Mouse (Mus musculus): Measurements from ENCODE around the gene Ang. TPM values are rescaled to one million over a fixed set of nuclear protein-coding genes. Genes with fewer than 3 reads are reported as not detected.

The Ang gene
- 4.4 and 7.2 TPM in 2 replicates for polyA plus RNA-seq (2011; ENCODE audit: insufficient read depth, insufficient read length, low replicate concordance, missing spikeins)

GRCm38 (mm10) chr14:51090921-51091900 is at the start of gene Ang, which contains the start of gene Rnase4:
TSS of gene Ang (plus strand) at chr14:51091150.
TSS of gene Rnase4 (plus strand) at chr14:51091077.
- Histone ChIP-seq H3K4me1 (ENCODE audit: control insufficient read depth, insufficient read depth, low read length) (peaks cover 3% of the 10 kb centered on the region; the same call in 1 of the 2 replicates), H3K27ac (ENCODE audit: control insufficient read depth, insufficient read depth, low read depth, low read length, poor library complexity) (peak within 1 kb of the TSS; percentile 92), H3K4me3 (replicated peaks; ENCODE audit: control insufficient read depth, low read depth, low read length) (peak within 1 kb of the TSS; percentile 75)
- TF ChIP-seq CTCF (IDR thresholded peaks at IDR 0.05; ENCODE audit: control insufficient read depth, insufficient read depth, low read length) (no peak), POLR2A (IDR thresholded peaks at IDR 0.05; ENCODE audit: borderline replicate concordance, control insufficient read depth, low read depth, low read length) (0 out of 2 replicates have a peak, but pooled peaks have one; percentile 7)
- WGBS, result 12% methylated on average over 33 of the region's 33 CpGs

DNA sequence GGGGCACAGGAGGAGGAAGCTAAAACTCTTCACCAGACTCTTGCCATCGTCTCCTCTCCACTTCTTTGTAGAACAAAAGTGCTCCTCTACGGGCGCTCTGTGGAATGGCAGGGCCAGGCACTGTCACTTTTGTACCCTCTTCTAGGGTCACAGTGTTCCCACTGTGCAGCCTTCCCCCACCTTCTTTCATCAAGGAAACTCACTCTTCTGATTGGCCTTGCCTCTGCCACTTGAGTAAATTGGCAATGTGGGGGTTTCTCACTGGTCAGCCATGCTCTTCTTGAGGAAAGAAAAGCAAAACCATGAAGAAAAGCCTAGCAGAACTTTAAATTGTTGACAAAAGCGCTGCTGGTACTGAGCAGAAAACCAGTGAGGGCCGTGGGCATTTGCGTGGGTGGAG is 49.2 kb upstream of the Ang start, which contains the start of gene Rnase9:
Gene Rnase9, minus strand, starts transcription at position 101 of the 400 bp plus-strand sequence.
- 89% methylated on average over 6 of the region's 6 CpGs for WGBS
- no peak for TF ChIP-seq CTCF (IDR thresholded peaks at IDR 0.05; ENCODE audit: control insufficient read depth, insufficient read depth, low read length)
- no peak for TF ChIP-seq POLR2A (IDR thresholded peaks at IDR 0.05; ENCODE audit: borderline replicate concordance, control insufficient read depth, low read depth, low read length)
- no peak within 1 kb of the TSS for H3K4me3 ChIP-seq (replicated peaks; ENCODE audit: control insufficient read depth, low read depth, low read length)
- no peak within 1 kb of the TSS for H3K27ac ChIP-seq (ENCODE audit: control insufficient read depth, insufficient read depth, low read depth, low read length, poor library complexity)
- no peaks in the 10 kb centered on the region for H3K4me1 ChIP-seq (ENCODE audit: control insufficient read depth, insufficient read depth, low read length)

DNA sequence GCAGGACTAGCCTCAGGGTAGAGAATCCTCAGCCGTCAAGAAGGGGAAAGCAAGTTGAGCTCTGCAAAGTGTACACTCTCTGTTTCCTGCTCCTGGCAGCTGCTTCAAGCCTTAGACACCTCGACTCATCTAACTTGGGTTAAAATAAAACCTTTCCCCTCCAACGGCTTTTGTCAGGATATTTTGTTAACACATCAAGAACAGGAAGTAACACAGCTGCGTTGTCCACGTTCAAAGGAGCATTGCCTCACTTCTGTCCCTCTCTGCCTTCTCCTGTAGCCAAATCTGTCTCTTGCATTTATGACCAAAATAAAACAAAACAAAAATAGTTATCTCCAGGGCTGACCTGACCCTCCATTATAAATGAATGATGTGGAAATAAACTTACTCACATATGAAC is 43.1 kb upstream of the Ang start:
- Histone ChIP-seq H3K4me1 (ENCODE audit: control insufficient read depth, insufficient read depth, low read length) (peaks cover 2% of the 10 kb centered on the region), H3K4me3 (replicated peaks; ENCODE audit: control insufficient read depth, low read depth, low read length) (no peak overlapping the region), H3K27ac (ENCODE audit: control insufficient read depth, insufficient read depth, low read depth, low read length, poor library complexity) (no peak overlapping the region)
- WGBS, result under 1% methylated on average over 5 of the region's 5 CpGs
- TF ChIP-seq POLR2A (IDR thresholded peaks at IDR 0.05; ENCODE audit: borderline replicate concordance, control insufficient read depth, low read depth, low read length), result no peak
- TF ChIP-seq CTCF (IDR thresholded peaks at IDR 0.05; ENCODE audit: control insufficient read depth, insufficient read depth, low read length), result no peak

DNA sequence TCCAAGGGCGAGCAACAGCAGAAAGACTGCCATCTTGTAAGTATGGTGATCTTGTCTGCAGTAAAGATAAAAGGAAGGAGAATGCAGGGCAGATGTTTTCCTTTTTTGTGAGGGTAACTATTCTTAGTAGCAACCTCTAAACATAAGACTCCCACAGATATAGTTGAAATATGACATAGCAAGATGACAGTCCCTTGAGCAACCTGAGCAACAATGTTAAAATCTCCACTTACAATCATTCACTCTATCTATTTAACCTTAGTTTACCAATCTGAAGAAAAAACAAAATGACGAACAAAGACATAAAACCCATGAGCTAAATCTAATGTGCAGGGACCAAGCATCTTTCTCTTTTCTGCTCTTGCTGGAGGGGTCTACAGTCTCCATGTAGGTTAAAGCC is 40.9 kb upstream of the Ang start, which contains the start of gene Rnase11:
Gene Rnase11, minus strand, starts transcription at position 101 of the 400 bp plus-strand sequence.
- Histone ChIP-seq H3K4me3 (replicated peaks; ENCODE audit: control insufficient read depth, low read depth, low read length) (no peak within 1 kb of the TSS), H3K27ac (ENCODE audit: control insufficient read depth, insufficient read depth, low read depth, low read length, poor library complexity) (no peak within 1 kb of the TSS), H3K4me1 (ENCODE audit: control insufficient read depth, insufficient read depth, low read length) (peaks cover 2% of the 10 kb centered on the region)
- TF ChIP-seq CTCF (IDR thresholded peaks at IDR 0.05; ENCODE audit: control insufficient read depth, insufficient read depth, low read length) (no peak), POLR2A (IDR thresholded peaks at IDR 0.05; ENCODE audit: borderline replicate concordance, control insufficient read depth, low read depth, low read length) (no peak)
- 73% methylated on average over 2 of the region's 2 CpGs for WGBS

GRCm38 (mm10) chr14:51051941-51052340 is 39.0 kb upstream of the Ang start:
- 70% methylated on average over 5 of the region's 5 CpGs for WGBS
- H3K4me3 ChIP-seq (replicated peaks; ENCODE audit: control insufficient read depth, low read depth, low read length), result no peak overlapping the region

DNA sequence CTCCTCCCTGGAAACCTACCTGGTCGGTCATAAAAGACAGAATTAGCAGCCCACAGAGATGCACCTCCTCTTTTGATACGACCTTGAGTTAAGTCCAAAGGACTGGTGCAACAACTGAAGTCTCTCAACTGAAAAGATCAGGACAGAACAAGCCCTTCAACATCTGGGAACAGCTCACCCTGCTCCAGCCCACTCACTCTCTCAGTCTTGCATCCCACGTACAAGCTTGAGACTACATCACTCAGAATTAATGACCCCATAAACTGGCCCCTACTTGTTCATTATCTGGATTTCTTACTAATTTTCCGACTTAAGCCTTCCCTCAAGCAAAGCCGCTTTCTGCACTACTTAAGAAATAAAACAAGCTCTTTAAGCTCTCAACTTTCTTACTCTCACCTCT is 37.8 kb upstream of the Ang start:
- no peaks in the 10 kb centered on the region; the same call in none of the 2 replicates for H3K4me1 ChIP-seq (ENCODE audit: control insufficient read depth, insufficient read depth, low read length)

More at GRCm38 (mm10) chr14:51051941-51052340, 39.0 kb upstream of the Ang start:
- Histone ChIP-seq H3K27ac (ENCODE audit: control insufficient read depth, insufficient read depth, low read depth, low read length, poor library complexity) (no peak overlapping the region), H3K4me1 (ENCODE audit: control insufficient read depth, insufficient read depth, low read length) (peaks cover 2% of the 10 kb centered on the region)
- no peak for TF ChIP-seq CTCF (IDR thresholded peaks at IDR 0.05; ENCODE audit: control insufficient read depth, insufficient read depth, low read length)
- TF ChIP-seq POLR2A (IDR thresholded peaks at IDR 0.05; ENCODE audit: borderline replicate concordance, control insufficient read depth, low read depth, low read length), result no peak

GRCm38 (mm10) chr14:51054243-51055237 is 36.4 kb upstream of the Ang start:
- Histone ChIP-seq H3K4me1 (ENCODE audit: control insufficient read depth, insufficient read depth, low read length) (no peaks in the 10 kb centered on the region; the same call in none of the 2 replicates), H3K4me3 (replicated peaks; ENCODE audit: control insufficient read depth, low read depth, low read length) (no peak overlapping the region), H3K27ac (ENCODE audit: control insufficient read depth, insufficient read depth, low read depth, low read length, poor library complexity) (peak overlapping the region; percentile 27; the same call in 1 of the 2 replicates)
- 53% methylated on average over 13 of the region's 13 CpGs for WGBS
- no peak for TF ChIP-seq CTCF (IDR thresholded peaks at IDR 0.05; ENCODE audit: control insufficient read depth, insufficient read depth, low read length)
- no peak for TF ChIP-seq POLR2A (IDR thresholded peaks at IDR 0.05; ENCODE audit: borderline replicate concordance, control insufficient read depth, low read depth, low read length)

More for the DNA sequence above, 37.8 kb upstream of the Ang start:
- TF ChIP-seq POLR2A (IDR thresholded peaks at IDR 0.05; ENCODE audit: borderline replicate concordance, control insufficient read depth, low read depth, low read length) (no peak), CTCF (IDR thresholded peaks at IDR 0.05; ENCODE audit: control insufficient read depth, insufficient read depth, low read length) (no peak)
- Histone ChIP-seq H3K27ac (ENCODE audit: control insufficient read depth, insufficient read depth, low read depth, low read length, poor library complexity) (no peak overlapping the region), H3K4me3 (replicated peaks; ENCODE audit: control insufficient read depth, low read depth, low read length) (no peak overlapping the region)
- 78% methylated on average over 5 of the region's 5 CpGs for WGBS
